Mouse (Mus musculus) heart, embryonic 14.5 days (tissue): ENCODE measurements around the gene Ccdc88b. TPM values are rescaled to one million over a fixed set of nuclear protein-coding genes. Genes with fewer than 3 reads are reported as not detected.
"Not testable (repeated sequence)": the region's sequence is repeated elsewhere in the genome, so short reads cannot be mapped to it uniquely, and the experiment has no call there.

Source experiments
- ATAC-seq: fragments of 200-750 bp; cut with Nextera tagmentation; 2 replicates; pipeline ENCODE4 v1.8.0; 2017; ENCODE audit warnings: low read depth, moderate TSS enrichment; ENCODE audit not compliant: insufficient number of reproducible peaks, insufficient read depth, low FRiP score
- H3K27ac ChIP-seq, 2 experiments: fragments of 200-500 bp in 1 of 2; fragments of 300-500 bp in 1 of 2; sonication (generic) in 1 of 2; replicated peaks in 1 of 2; 2 replicates each; pipeline ENCODE4 v1.5.1; 2012 to 2014; ENCODE audit warnings: low read depth in 2 of 2, low read length in 2 of 2, control low read depth in 1 of 2, mild to moderate bottlenecking in 1 of 2, mixed read lengths in 1 of 2; ENCODE audit not compliant: control insufficient read depth in 1 of 2, insufficient read depth in 1 of 2
- H3K27me3 ChIP-seq: fragments of 300-500 bp; sonication (generic); 2 replicates; pipeline ENCODE4 v1.6.1; 2014; ENCODE audit warnings: mild to moderate bottlenecking, low read length, control low read depth; ENCODE audit not compliant: control insufficient read depth, insufficient read depth
- H3K36me3 ChIP-seq: fragments of 300-500 bp; sonication (generic); 2 replicates; pipeline ENCODE4 v1.6.1; 2014; ENCODE audit warnings: mild to moderate bottlenecking, control low read depth, low read length, mixed read lengths; ENCODE audit not compliant: control insufficient read depth, insufficient read depth
- H3K4me1 ChIP-seq, 2 experiments: fragments of 200-500 bp in 1 of 2; fragments of 300-500 bp in 1 of 2; sonication (generic) in 1 of 2; 2 replicates each; pipeline ENCODE4 v1.6.1; 2012 to 2014; ENCODE audit warnings: low read length in 2 of 2, control low read depth in 1 of 2, mixed read lengths in 1 of 2; ENCODE audit not compliant: control insufficient read depth in 2 of 2, insufficient read depth in 2 of 2
- H3K4me2 ChIP-seq: fragments of 300-500 bp; sonication (generic); 2 replicates; pipeline ENCODE4 v1.6.1; 2014; ENCODE audit warnings: mild to moderate bottlenecking, low read length
- H3K4me3 ChIP-seq, 2 experiments: fragments of 200-500 bp in 1 of 2; fragments of 300-500 bp in 1 of 2; sonication (generic) in 1 of 2; 2 replicates each; pipeline ENCODE4 v1.5.1; 2012 to 2014; ENCODE audit warnings: low read length in 2 of 2, mild to moderate bottlenecking in 2 of 2, control low read depth in 1 of 2, low read depth in 1 of 2, moderate library complexity in 1 of 2; ENCODE audit not compliant: control insufficient read depth in 1 of 2, insufficient read depth in 1 of 2
- H3K9ac ChIP-seq: fragments of 300-500 bp; sonication (generic); 2 replicates; pipeline ENCODE4 v1.6.1; 2014; ENCODE audit warnings: mild to moderate bottlenecking, low read length
- H3K9me3 ChIP-seq: fragments of 300-500 bp; sonication (generic); 2 replicates; pipeline ENCODE4 v1.6.1; 2016; ENCODE audit warnings: low read length, control low read depth; ENCODE audit not compliant: control insufficient read depth
- WGBS: fragments of 180-500 bp; shearing (Covaris S2); extraction: QIAGEN DNeasy Blood & Tissue Kit; methylation state at CpG from one replicate; pipeline ENCODE4 v1.1.7; 2014; 5-methylcytosine and 5-hydroxymethylcytosine counted together
- polyA plus RNA-seq: library from polyadenylated mRNA; unstranded; fragments of >200 nt; fragmentation: Nextera tagmentation; extraction: Ambion mirVana; gene quantifications from 2 replicates; pipeline ENCODE4 v1.2.1, GENCODE M21; 2014

Ccdc88b gene
- polyA plus RNA-seq, 1 experiment from 2014 or later, result 0.22 TPM

DNA sequence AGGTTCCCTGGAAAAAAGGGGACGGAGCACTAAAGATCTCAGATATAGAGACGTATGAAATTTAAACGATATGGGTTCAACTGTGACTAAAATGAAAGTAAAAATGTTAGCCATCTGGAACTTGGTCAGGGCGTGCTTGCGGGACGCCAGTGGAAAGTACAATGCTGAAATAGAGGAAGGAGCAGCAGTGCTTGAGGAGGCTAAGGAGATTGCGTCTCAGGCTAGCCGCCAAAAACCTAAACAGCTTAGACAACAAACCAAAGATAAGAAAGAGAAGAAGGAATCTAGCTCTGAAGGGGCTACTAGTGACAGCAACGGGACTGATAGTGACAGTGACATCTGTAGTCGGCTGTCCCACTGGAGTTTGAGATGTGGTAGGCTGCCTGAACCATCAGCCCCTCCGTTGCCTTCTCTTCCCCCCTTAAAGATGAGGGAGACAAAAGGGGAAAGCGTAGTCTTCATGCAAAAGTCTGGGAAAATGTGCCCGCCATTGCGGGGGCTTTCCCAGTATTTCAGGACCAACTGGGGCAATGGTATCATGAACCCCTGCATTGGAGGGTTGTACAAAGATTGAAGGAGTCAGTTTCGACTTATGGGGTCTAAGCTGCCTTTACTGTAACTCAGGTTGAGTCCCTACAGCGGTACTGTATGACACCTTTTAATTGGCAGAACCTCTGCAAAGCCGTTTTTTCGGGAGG lies 37.7 kb upstream of the Ccdc88b start:
- WGBS, result 77% methylated on average over 18 of the region's 18 CpGs
- not testable (repeated sequence) for ATAC-seq, H3K9ac ChIP-seq

DNA sequence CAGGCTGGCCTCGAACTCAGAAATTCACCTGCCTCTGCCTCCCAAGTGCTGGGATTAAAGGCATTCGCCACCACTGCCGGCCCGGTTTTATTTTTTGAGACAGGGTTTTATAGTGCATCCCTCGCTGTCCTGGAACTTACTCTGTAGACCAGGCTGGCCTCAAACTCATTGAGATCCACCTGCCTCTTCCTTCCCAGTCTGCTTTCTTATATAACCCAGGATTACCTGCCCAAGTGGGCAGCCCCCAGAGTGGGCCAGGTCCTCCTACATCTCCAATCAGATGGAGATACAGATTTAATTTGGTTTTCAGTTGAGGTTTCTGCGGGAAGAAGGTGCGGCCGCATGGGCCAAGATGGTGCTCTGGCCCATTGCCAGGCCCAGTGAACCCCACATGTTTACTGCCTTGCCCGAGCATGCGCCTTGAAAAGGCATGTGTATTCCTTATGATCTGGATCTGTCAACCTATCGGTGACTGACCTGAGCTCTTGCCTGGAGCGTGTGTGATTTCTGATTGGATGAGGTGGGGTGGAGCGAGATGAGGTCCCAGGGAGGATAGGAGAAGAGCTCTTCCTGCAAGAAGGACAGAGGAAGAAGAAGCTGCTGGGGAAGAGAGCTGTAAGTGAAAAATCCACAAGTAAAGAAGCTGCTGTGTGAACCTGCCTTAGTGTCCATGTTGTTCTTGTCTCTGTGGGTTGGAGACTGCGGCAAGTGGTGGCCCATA lies 35.9 kb upstream of the Ccdc88b start:
- H3K4me3 ChIP-seq, result no peak overlapping the region
- no peaks in the 10 kb centered on the region for H3K36me3 ChIP-seq
- H3K27me3 ChIP-seq, result no peaks in the 10 kb centered on the region
- peaks cover 6% of the 10 kb centered on the region; the same call in 1 of the 2 replicates for H3K9me3 ChIP-seq
- H3K27ac ChIP-seq, result no peak overlapping the region
- WGBS, result 90% methylated on average over 14 of the region's 14 CpGs
- ATAC-seq, result no peak
- no peak overlapping the region for H3K9ac ChIP-seq
- H3K4me2 ChIP-seq, result no peak overlapping the region
- H3K4me1 ChIP-seq, result no peaks in the 10 kb centered on the region

More for the DNA sequence above, 37.7 kb upstream of the Ccdc88b start:
- H3K4me2 ChIP-seq, H3K27me3 ChIP-seq, H3K9me3 ChIP-seq, H3K36me3 ChIP-seq, H3K27ac ChIP-seq, H3K4me3 ChIP-seq, H3K4me1 ChIP-seq: not testable (repeated sequence)

DNA sequence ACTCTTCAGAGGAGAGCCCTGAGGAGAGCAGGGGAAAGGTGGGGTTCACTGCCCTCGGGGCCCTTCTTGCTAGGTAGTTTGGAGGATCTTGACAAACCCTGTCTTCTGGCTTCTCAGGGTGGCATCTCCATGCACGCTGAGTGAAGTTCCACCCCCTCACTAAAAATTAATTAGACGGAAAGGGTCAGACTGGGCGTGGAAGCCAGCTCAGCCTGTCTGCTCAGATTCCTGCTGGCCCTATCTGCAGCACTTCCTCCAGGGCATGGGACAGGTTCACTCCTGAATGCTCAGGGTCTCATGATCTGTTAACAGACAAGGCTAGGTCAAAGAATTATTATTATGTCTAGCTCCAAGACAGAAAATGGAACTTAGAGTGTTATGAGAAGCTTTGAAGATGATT lies 34.5 kb upstream of the Ccdc88b start:
- no peaks in the 10 kb centered on the region for H3K4me1 ChIP-seq
- no peak overlapping the region for H3K9ac ChIP-seq
- no peaks in the 10 kb centered on the region for H3K27me3 ChIP-seq
- no peak overlapping the region for H3K4me3 ChIP-seq
- H3K4me2 ChIP-seq, result no peak overlapping the region
- no peak for ATAC-seq
- H3K27ac ChIP-seq, result no peak overlapping the region
- 46% methylated on average over 4 of the region's 4 CpGs for WGBS
- no peaks in the 10 kb centered on the region for H3K36me3 ChIP-seq
- H3K9me3 ChIP-seq, result peaks cover 6% of the 10 kb centered on the region; the same call in 1 of the 2 replicates

DNA sequence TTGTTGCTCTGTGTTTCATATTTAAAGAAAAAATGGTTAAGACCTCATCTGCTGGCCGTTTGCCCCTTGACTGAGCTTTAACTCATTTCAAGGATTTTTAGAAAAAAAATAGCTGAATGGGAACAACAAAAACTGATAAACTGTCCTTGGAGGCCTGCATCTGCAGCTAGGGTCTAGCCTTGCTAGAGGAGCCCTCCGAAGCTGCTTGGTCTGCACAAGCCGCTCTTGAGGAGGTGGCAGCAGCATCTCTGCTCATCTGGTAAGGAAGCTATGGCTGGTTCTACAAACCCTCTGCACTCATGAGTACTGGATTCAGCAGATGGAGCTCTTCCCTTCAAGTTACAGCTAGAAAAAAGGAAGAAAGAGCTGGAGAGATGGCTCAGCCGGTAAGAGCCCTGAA lies 20.0 kb upstream of the Ccdc88b start:
- Histone ChIP-seq H3K9me3 (no peaks in the 10 kb centered on the region), H3K27ac (no peak overlapping the region), H3K4me1 (no peaks in the 10 kb centered on the region), H3K9ac (no peak overlapping the region), H3K4me3 (no peak overlapping the region), H3K36me3 (no peaks in the 10 kb centered on the region), H3K27me3 (no peaks in the 10 kb centered on the region), H3K4me2 (no peak overlapping the region)
- WGBS, result 81% methylated on average over 4 of the region's 4 CpGs
- ATAC-seq, result no peak

DNA sequence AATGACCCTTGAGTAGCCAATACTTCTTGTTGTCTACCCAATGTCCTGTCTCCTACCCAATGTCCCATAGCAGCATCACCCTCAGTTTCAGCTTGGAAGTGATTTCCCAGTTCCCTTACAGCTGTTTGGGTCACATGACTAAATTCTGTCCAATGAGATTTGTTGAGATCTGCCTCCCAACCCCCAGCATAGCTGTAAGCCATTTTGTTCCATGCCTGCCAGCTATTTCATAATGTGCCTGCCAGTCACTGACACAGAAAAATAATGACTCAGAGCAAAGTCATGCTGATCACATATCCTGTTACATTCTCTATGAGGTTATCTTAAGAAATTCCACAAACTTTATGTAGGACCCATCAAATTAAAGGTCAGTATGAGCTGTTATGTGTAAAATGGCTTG lies 18.8 kb upstream of the Ccdc88b start:
- H3K4me3 ChIP-seq, result no peak overlapping the region
- no peaks in the 10 kb centered on the region for H3K4me1 ChIP-seq
- H3K36me3 ChIP-seq, result no peaks in the 10 kb centered on the region
- no peak overlapping the region for H3K9ac ChIP-seq
- ATAC-seq, result no peak
- no peaks in the 10 kb centered on the region for H3K27me3 ChIP-seq
- no peak overlapping the region for H3K4me2 ChIP-seq
- H3K27ac ChIP-seq, result no peak overlapping the region
- no peaks in the 10 kb centered on the region for H3K9me3 ChIP-seq

DNA sequence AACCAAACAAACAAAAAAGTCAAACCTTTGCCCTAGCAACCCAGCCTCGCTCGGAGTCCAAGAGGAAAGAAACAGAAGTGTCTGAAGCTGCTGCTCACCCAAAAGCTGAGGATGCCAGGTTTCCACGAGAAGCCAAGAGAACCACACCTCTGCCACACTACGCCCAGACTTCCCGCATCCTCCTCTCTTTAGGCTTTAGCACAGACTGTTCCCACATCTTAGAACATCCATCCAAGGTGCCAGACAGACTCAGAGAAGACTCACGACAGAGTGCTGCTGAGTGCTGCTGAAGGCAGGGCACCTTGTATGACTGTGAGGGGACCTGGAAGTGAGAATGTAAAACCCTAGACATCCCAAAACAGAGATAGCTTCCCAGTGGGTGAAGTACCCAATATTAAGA lies 17.8 kb upstream of the Ccdc88b start:
- H3K9ac ChIP-seq, result no peak overlapping the region
- no peaks in the 10 kb centered on the region for H3K9me3 ChIP-seq
- no peak overlapping the region for H3K4me3 ChIP-seq
- WGBS, result 75% methylated on average over 6 of the region's 6 CpGs
- no peak overlapping the region for H3K4me2 ChIP-seq
- no peaks in the 10 kb centered on the region for H3K36me3 ChIP-seq
- H3K27ac ChIP-seq, result no peak overlapping the region
- no peaks in the 10 kb centered on the region for H3K4me1 ChIP-seq
- ATAC-seq, result no peak
- no peaks in the 10 kb centered on the region for H3K27me3 ChIP-seq

DNA sequence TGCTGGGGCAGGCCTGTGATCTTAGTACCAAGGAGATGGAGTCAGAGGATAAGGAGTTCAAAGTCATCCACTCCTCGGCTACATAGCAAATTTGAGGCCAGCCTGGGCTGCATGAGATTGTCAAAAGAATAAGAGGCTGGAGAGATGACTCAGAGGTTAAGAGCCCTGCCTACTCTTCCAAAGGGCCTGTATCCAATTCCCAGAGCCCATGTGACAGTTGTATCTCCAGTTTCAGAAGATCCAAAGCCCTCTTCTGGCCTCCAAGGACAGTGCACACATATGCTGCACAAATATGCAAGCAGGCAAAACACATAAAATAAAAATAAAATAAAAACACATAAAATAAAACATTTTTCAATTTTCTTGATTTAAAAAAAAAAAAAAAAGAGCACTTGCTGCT lies 16.2 kb upstream of the Ccdc88b start:
- H3K9me3 ChIP-seq, result no peaks in the 10 kb centered on the region
- H3K9ac ChIP-seq, result no peak overlapping the region
- no peak overlapping the region for H3K4me3 ChIP-seq
- no peaks in the 10 kb centered on the region for H3K4me1 ChIP-seq
- no peak for ATAC-seq
- no peak overlapping the region for H3K4me2 ChIP-seq
- H3K27ac ChIP-seq, result no peak overlapping the region
- WGBS, result 80% methylated on average over 1 of the region's 1 CpGs
- H3K36me3 ChIP-seq, result no peaks in the 10 kb centered on the region
- no peaks in the 10 kb centered on the region for H3K27me3 ChIP-seq
